8 mouse cellular contexts compared by ENCODE assay signal in the genomic region with DNA sequence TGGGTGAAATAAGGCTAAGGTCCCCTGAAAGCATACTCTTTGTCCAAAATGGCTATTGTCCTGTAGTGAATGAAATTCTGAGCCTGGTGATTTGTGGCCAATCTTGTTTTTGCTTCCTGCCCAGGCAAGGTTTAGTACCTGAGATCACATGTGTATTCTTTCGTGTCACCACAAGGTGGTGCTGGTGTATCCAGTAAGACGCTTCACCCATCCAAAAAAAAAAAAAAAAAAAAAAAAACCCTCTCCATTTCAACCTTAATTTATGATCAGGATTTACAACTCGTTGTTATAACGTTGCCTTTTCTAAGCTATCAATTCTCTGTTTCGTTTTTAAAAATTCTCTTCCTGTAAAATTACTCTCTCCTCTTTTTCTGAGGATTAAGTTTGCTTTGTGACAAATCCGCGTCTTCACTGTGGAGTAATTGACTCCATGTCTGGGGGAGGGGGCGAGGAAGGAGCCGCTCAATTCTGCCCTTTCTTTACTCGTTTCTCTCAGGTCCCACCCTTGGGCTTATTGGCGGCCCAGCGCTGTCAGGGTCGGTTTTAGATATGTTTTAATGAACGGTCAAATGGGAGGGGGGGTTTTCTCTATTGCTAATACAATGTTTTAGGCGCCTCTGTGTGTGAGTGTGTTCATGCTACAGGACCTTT.
DNase-seq lines count a peak whose midpoint lies in the region; ATAC-seq and TF ChIP-seq lines count a peak whose summit lies in the region.

No protein-coding gene starts in this region.

- no peak for ATAC-seq in liver, embryonic 11.5 days (replicated peaks; ENCODE audit: low FRiP score)
- peak; percentile 75 for ATAC-seq in forebrain, embryonic 14.5 days
- no peak for ATAC-seq in intestine, embryonic 15.5 days

- no peaks in the 10 kb centered on the region for H3K79me2 ChIP-seq in myocyte (ENCODE audit: control insufficient read depth, insufficient read depth)

- H3K9ac ChIP-seq in liver, embryonic 11.5 days (ENCODE audit: low read depth, low read length), result no peak overlapping the region
- H3K9ac ChIP-seq in forebrain, embryonic 14.5 days (ENCODE audit: low read length), result peak overlapping the region; percentile 40; the same call in 1 of the 2 replicates
- no peak overlapping the region for H3K9ac ChIP-seq in intestine, embryonic 15.5 days

- peak; percentile 12 for DNase-seq in liver
- no peak for DNase-seq in liver, embryonic 11.5 days (ENCODE audit: low spot score)
- DNase-seq in cerebellum, adult 11 months, result peak; percentile 29
- peak; percentile 83 for DNase-seq in forebrain, embryonic 14.5 days (ENCODE audit: low spot score)
- DNase-seq in left cerebral cortex, postnatal 36 days (ENCODE audit: low spot score in 2 of 2), result peak; percentile 30 to 43
- no peak for DNase-seq in gastrocnemius, postnatal 36 days

- H3K9me3 ChIP-seq in liver, embryonic 11.5 days (ENCODE audit: control insufficient read depth, low read length), result no peaks in the 10 kb centered on the region
- H3K9me3 ChIP-seq in forebrain, embryonic 14.5 days (replicated peaks; ENCODE audit: control insufficient read depth, low read length), result no peaks in the 10 kb centered on the region
- H3K9me3 ChIP-seq in intestine, embryonic 15.5 days, result no peaks in the 10 kb centered on the region

- no peak for TF ChIP-seq POLR2A in myocyte (IDR thresholded peaks at IDR 0.05; ENCODE audit: insufficient read length, low read depth)

- intact Hi-C loops in left cerebral cortex, postnatal 36 days (cut with DNase I), result loop anchor here (10.0 kb wide), 1 partner anchor 195 kb away; no protein-coding TSS in a partner anchor
- intact Hi-C loops in gastrocnemius, postnatal 36 days (cut with DNase I), result loop anchor here (1.0 kb wide), 1 partner anchor 78 kb away; no protein-coding TSS in a partner anchor

- H3ac ChIP-seq in myocyte (ENCODE audit: control insufficient read depth, insufficient read length), result no peak overlapping the region

- H3K4me2 ChIP-seq in liver, embryonic 11.5 days, result no peak overlapping the region
- H3K4me2 ChIP-seq in forebrain, embryonic 14.5 days (ENCODE audit: low read length), result peak overlapping the region; percentile 46
- H3K4me2 ChIP-seq in intestine, embryonic 15.5 days (replicated peaks), result peak overlapping the region; percentile 42; the same call in 1 of the 2 replicates
- H3K4me2 ChIP-seq in myocyte (ENCODE audit: low read depth), result peak overlapping the region; percentile 61

- no peaks in the 10 kb centered on the region for H3K36me3 ChIP-seq in liver, embryonic 11.5 days (ENCODE audit: control insufficient read depth, insufficient read depth, low read length)
- H3K36me3 ChIP-seq in forebrain, embryonic 14.5 days (ENCODE audit: control insufficient read depth, insufficient read depth, low read length), result no peaks in the 10 kb centered on the region
- H3K36me3 ChIP-seq in intestine, embryonic 15.5 days, result no peaks in the 10 kb centered on the region
- no peaks in the 10 kb centered on the region for H3K36me3 ChIP-seq in myocyte (ENCODE audit: control insufficient read depth, insufficient read depth)

- H3K4me1 ChIP-seq in liver, embryonic 11.5 days (replicated peaks; ENCODE audit: control insufficient read depth, insufficient read depth, low read length), result no peaks in the 10 kb centered on the region
- H3K4me1 ChIP-seq in forebrain, embryonic 14.5 days (ENCODE audit: control insufficient read depth, insufficient read depth, low read length), result no peaks in the 10 kb centered on the region
- H3K4me1 ChIP-seq in intestine, embryonic 15.5 days (replicated peaks), result no peaks in the 10 kb centered on the region

- no peak overlapping the region for H3K27ac ChIP-seq in liver, embryonic 11.5 days (ENCODE audit: low read depth, low read length)
- H3K27ac ChIP-seq in forebrain, embryonic 14.5 days (ENCODE audit: low read depth, low read length), result no peak overlapping the region
- no peak overlapping the region for H3K27ac ChIP-seq in intestine, embryonic 15.5 days

- WGBS in liver, embryonic 11.5 days, result 43% methylated on average over 15 of the region's 15 CpGs
- 19% methylated on average over 15 of the region's 15 CpGs for WGBS in forebrain, embryonic 14.5 days
- WGBS in intestine, embryonic 15.5 days, result 32% methylated on average over 15 of the region's 15 CpGs

- no peaks in the 10 kb centered on the region for H3K27me3 ChIP-seq in liver, embryonic 11.5 days (replicated peaks; ENCODE audit: control insufficient read depth, insufficient read depth, low read length)
- H3K27me3 ChIP-seq in forebrain, embryonic 14.5 days (replicated peaks; ENCODE audit: control insufficient read depth, insufficient read depth, low read length), result no peaks in the 10 kb centered on the region
- no peaks in the 10 kb centered on the region for H3K27me3 ChIP-seq in intestine, embryonic 15.5 days (replicated peaks)
- H3K27me3 ChIP-seq in myocyte (ENCODE audit: control insufficient read depth, insufficient read depth, insufficient read length), result no peaks in the 10 kb centered on the region

- H3K4me3 ChIP-seq in liver, embryonic 11.5 days (ENCODE audit: low read depth, low read length), result no peak overlapping the region
- H3K4me3 ChIP-seq in forebrain, embryonic 14.5 days (ENCODE audit: low read depth, low read length), result peak overlapping the region; percentile 18
- H3K4me3 ChIP-seq in intestine, embryonic 15.5 days (replicated peaks), result no peak overlapping the region
- H3K4me3 ChIP-seq in myocyte, result no peak overlapping the region

TF ChIP-seq in myocyte, 11 proteins besides CTCF, POLR2A, EP300 and RAD21:
- no peak for TF ChIP-seq MAX (IDR thresholded peaks at IDR 0.05; ENCODE audit: low read depth)
- TF ChIP-seq MYOD1 (IDR thresholded peaks at IDR 0.05; ENCODE audit: control insufficient read depth in 1 of 3, insufficient read length in 2 of 3, low read depth in 2 of 3), result no peak
- no peak for TF ChIP-seq TCF12 (IDR thresholded peaks at IDR 0.05; ENCODE audit: insufficient read depth, poor library complexity, severe bottlenecking)
- no peak for TF ChIP-seq CEBPB (IDR thresholded peaks at IDR 0.05; ENCODE audit: insufficient read depth, poor library complexity, severe bottlenecking)
- no peak for TF ChIP-seq USF1 (IDR thresholded peaks at IDR 0.05; ENCODE audit: low read depth)
- no peak for TF ChIP-seq POLR2AphosphoS2 (IDR thresholded peaks at IDR 0.05; ENCODE audit: insufficient read length, low read depth)
- no peak for TF ChIP-seq E2F4 (IDR thresholded peaks at IDR 0.05; ENCODE audit: insufficient read depth)
- TF ChIP-seq MYOG (IDR thresholded peaks at IDR 0.05; ENCODE audit: control insufficient read depth in 1 of 3, insufficient read depth in 1 of 3, insufficient read length in 2 of 3, low read depth in 2 of 3), result no peak
- TF ChIP-seq SRF (IDR thresholded peaks at IDR 0.05; ENCODE audit: control insufficient read depth, insufficient read length, low read depth), result no peak
- no peak for TF ChIP-seq TCF3 (IDR thresholded peaks at IDR 0.05; ENCODE audit: insufficient read length, low read depth)
- TF ChIP-seq REST (IDR thresholded peaks at IDR 0.05; ENCODE audit: insufficient read depth, insufficient read length), result no peak

Comparison
In these comparisons a context has a peak if more than half of its experiments do, and no peak if none do; other contexts are left out.
1. DNase-seq: peak in liver (single experiment), cerebellum, adult 11 months (single experiment), forebrain, embryonic 14.5 days (single experiment) and left cerebral cortex, postnatal 36 days (2 of 2); none in liver, embryonic 11.5 days (single experiment) and gastrocnemius, postnatal 36 days (0 of 2).